In the genomic region with DNA sequence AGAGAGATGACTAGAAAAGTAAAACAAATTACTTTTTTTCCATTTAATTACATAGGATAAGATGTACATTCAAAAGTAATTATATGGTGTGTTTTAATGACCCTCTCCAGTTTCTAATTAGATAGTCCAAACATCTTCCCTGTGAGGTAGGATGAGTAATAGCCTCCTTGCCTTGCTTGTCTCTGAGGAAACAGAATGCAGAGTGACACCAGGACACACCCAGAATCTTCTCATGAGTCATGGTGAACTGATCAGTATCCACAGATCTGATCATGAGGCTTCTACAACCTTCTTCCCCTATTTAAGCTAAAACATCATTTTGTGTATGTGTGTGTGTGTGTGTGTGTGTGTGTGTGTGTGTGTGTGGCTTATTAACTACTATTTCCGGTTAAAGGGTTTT, we compare ENCODE assay signal across 22 mouse cellular contexts. TPM values are rescaled to one million over a fixed set of nuclear protein-coding genes. Genes with fewer than 3 reads are reported as not detected.
DNase-seq lines count a peak whose midpoint lies in the region; TF ChIP-seq lines count a peak whose summit lies in the region.
"Had no signal": no experiment of that assay in that cellular context is flagged by ENCODE, and none has a peak within 500 bp of the region (broad histone marks: within the 10 kb centered on the region; RNA-seq: fewer than 3 reads in every experiment).

No protein-coding gene starts in this region.

- H3K27me3 ChIP-seq in C2C12 (ENCODE audit: control insufficient read depth, insufficient read depth, insufficient read length) (no peaks in the 10 kb centered on the region), myocyte (ENCODE audit: control insufficient read depth, insufficient read depth, insufficient read length) (no peaks in the 10 kb centered on the region)
- H3K27me3 ChIP-seq: embryonic facial prominence, embryonic 12.5 days; forebrain, embryonic 13.5 days; forebrain, embryonic 15.5 days had no signal

- no peak for TF ChIP-seq CTCF in C2C12 (IDR thresholded peaks at IDR 0.05; ENCODE audit: control insufficient read depth, insufficient read depth, insufficient read length)

- H3K79me2 ChIP-seq in C2C12 (ENCODE audit: control insufficient read depth, insufficient read depth) (no peaks in the 10 kb centered on the region), myocyte (ENCODE audit: control insufficient read depth, insufficient read depth) (no peaks in the 10 kb centered on the region)

- no peak overlapping the region for H3K4me3 ChIP-seq in C2C12 (ENCODE audit: insufficient read depth, poor library complexity, severe bottlenecking)
- no peak overlapping the region for H3K4me3 ChIP-seq in myocyte
- H3K4me3 ChIP-seq: embryonic facial prominence, embryonic 10.5 days; embryonic facial prominence, embryonic 12.5 days; forebrain, embryonic 13.5 days; forebrain, embryonic 15.5 days had no signal

- no peaks in the 10 kb centered on the region for H3K79me3 ChIP-seq in C2C12 (ENCODE audit: low read depth)

- H3K4me2 ChIP-seq in myocyte (ENCODE audit: low read depth): peak overlapping the region; percentile 19
- H3K4me2 ChIP-seq: embryonic facial prominence, embryonic 12.5 days; forebrain, embryonic 13.5 days; forebrain, embryonic 15.5 days had no signal

- no peak for TF ChIP-seq POLR2A in myocyte (IDR thresholded peaks at IDR 0.05; ENCODE audit: insufficient read length, low read depth)

- H3K36me3 ChIP-seq in C2C12 (ENCODE audit: control insufficient read depth, insufficient read depth) (no peaks in the 10 kb centered on the region), myocyte (ENCODE audit: control insufficient read depth, insufficient read depth) (no peaks in the 10 kb centered on the region)
- H3K36me3 ChIP-seq: embryonic facial prominence, embryonic 10.5 days; embryonic facial prominence, embryonic 12.5 days; forebrain, embryonic 15.5 days had no signal

- H3ac ChIP-seq in C2C12 (ENCODE audit: control insufficient read depth, insufficient read length, low read depth) (no peak overlapping the region), myocyte (ENCODE audit: control insufficient read depth, insufficient read length) (no peak overlapping the region)

- peak; percentile 43 for DNase-seq in 3T3-L1 (ENCODE audit: low read depth, low spot score)
- peak; percentile 36 for DNase-seq in NIH3T3 (ENCODE audit: low read depth)
- DNase-seq in cerebellum, adult 9-11 months: no peak
- no peak for DNase-seq in heart, adult 18-20 months
- no peak for DNase-seq in kidney, adult 18-20 months
- DNase-seq in retina, embryonic 14.5 days (ENCODE audit: low spot score): no peak
- DNase-seq: adrenal gland, adult 2 months; adrenal gland, postnatal 10 days; adrenal gland, postnatal 25 days; B cell, adult 2 months; cerebellum, adult 11 months; cerebellum, adult 18-20 months; cerebellum, adult 8-10 months; cerebellum, postnatal 10 days; cerebellum, postnatal 25 days had no signal

TF ChIP-seq in C2C12, 6 proteins besides CTCF, POLR2A, EP300 and RAD21:
- TF ChIP-seq FOSL1 (IDR thresholded peaks at IDR 0.05; ENCODE audit: insufficient read depth, low read length, poor library complexity, severe bottlenecking) (peak; percentile 51), MYOD1 (IDR thresholded peaks at IDR 0.05; ENCODE audit: control insufficient read depth, insufficient read length, low read depth) (no peak)

TF ChIP-seq in myocyte, 11 proteins besides CTCF, POLR2A, EP300 and RAD21:
- no peak for TF ChIP-seq E2F4 (IDR thresholded peaks at IDR 0.05; ENCODE audit: insufficient read depth)
- TF ChIP-seq TCF3 (IDR thresholded peaks at IDR 0.05; ENCODE audit: insufficient read length, low read depth): no peak
- no peak for TF ChIP-seq USF1 (IDR thresholded peaks at IDR 0.05; ENCODE audit: low read depth)
- TF ChIP-seq MYOD1 (IDR thresholded peaks at IDR 0.05; ENCODE audit: control insufficient read depth in 1 of 3, insufficient read length in 2 of 3, low read depth in 2 of 3): no peak
- no peak for TF ChIP-seq TCF12 (IDR thresholded peaks at IDR 0.05; ENCODE audit: insufficient read depth, poor library complexity, severe bottlenecking)
- TF ChIP-seq POLR2AphosphoS2 (IDR thresholded peaks at IDR 0.05; ENCODE audit: insufficient read length, low read depth): no peak
- no peak for TF ChIP-seq MAX (IDR thresholded peaks at IDR 0.05; ENCODE audit: low read depth)

RNA-seq across cellular contexts. Expression of a gene that starts 54.5 kb away (rescaled TPM):
- polyA plus RNA-seq in C2C12 (2012; fragmentation: generic; extraction: Trizol) (3.1 TPM), myocyte (2012; fragmentation: generic; extraction: Trizol) (2.5 TPM)
- total RNA-seq in heart, adult 18-20 months (2021): 10 to 100 TPM; 18.4 to 18.5 TPM
- total RNA-seq: MEL had no signal

Comparison
In these comparisons a context has a peak if more than half of its experiments do, and no peak if none do; other contexts are left out.
1. DNase-seq: peak in 3T3-L1 (single experiment) and NIH3T3 (single experiment); none in cerebellum, adult 9-11 months (single experiment), heart, adult 18-20 months (0 of 2), kidney, adult 18-20 months (single experiment) and retina, embryonic 14.5 days (single experiment).